ENCODE assay signal across 13 mouse cellular contexts in genomic region chr9:77759111-77759510, GRCm38 (mm10).
"Had no signal": no experiment of that assay in that cellular context is flagged by ENCODE, and none has a peak within 500 bp of the region (broad histone marks: within the 10 kb centered on the region; RNA-seq: fewer than 3 reads in every experiment).

No protein-coding gene starts in this region.

- H3K36me3 ChIP-seq: lung, embryonic 15.5 days; stomach, embryonic 15.5 days had no signal

- DNase-seq: lung, adult 2 months; lung, postnatal 4 days; right cerebral cortex, postnatal 14 days; thymus, adult 2 months; thymus, postnatal 36 days had no signal

- H3K9me3 ChIP-seq: lung, embryonic 15.5 days; midbrain, embryonic 10.5 days; midbrain, embryonic 12.5 days; midbrain, embryonic 15.5 days; neural tube, embryonic 12.5 days; stomach, embryonic 15.5 days had no signal

- H3K9ac ChIP-seq: lung, embryonic 15.5 days; midbrain, embryonic 12.5 days; midbrain, embryonic 15.5 days; neural tube, embryonic 12.5 days; stomach, embryonic 15.5 days had no signal

- H3K27me3 ChIP-seq: lung, embryonic 15.5 days; midbrain, embryonic 12.5 days; midbrain, embryonic 15.5 days; neural tube, embryonic 12.5 days; stomach, embryonic 15.5 days had no signal

- H3K4me2 ChIP-seq: lung, embryonic 15.5 days; midbrain, embryonic 12.5 days; midbrain, embryonic 15.5 days; neural tube, embryonic 12.5 days; stomach, embryonic 15.5 days had no signal

- H3K4me3 ChIP-seq: lung, embryonic 15.5 days; midbrain, embryonic 10.5 days; midbrain, embryonic 12.5 days; midbrain, embryonic 15.5 days; neural tube, embryonic 12.5 days; stomach, embryonic 15.5 days had no signal

- ATAC-seq: lung, postnatal 0 days; midbrain, embryonic 15.5 days had no signal

- H3K27ac ChIP-seq: lung, embryonic 15.5 days; midbrain, embryonic 10.5 days; midbrain, embryonic 12.5 days; midbrain, embryonic 15.5 days; neural tube, embryonic 12.5 days; stomach, embryonic 15.5 days; stomach, postnatal 0 days had no signal
